Mouse (Mus musculus) right cerebral cortex, postnatal 10 days (tissue): ENCODE measurements around the gene Tmprss9.

Experiments used
- DNase-seq, 2 experiments: peaks; one replicate each; pipeline ENCODE4 v3.0.0; 2021; ENCODE audit warnings: low spot score in 2 of 2

Gene Tmprss9

DNA sequence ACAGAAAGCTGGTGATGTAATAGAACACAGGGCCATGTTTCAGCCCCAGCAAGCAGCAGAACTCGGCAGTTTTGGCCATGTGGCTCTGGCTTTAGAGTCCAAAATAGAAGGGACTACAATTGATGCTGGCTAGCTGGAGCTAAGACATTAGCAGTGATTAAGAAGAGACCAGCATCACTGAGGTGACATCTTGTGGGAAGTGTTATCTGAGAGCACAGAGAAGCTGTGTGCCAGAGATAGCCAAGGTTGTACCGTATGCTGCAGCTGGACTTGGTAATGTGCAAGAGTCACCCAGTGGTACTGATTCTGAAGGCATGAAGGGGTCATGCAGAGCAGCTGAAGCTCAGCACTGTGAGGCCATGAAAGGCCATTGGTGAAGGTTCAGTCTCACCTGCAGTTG is 43.6 kb downstream of the Tmprss9 start:
- no peak for DNase-seq

DNA sequence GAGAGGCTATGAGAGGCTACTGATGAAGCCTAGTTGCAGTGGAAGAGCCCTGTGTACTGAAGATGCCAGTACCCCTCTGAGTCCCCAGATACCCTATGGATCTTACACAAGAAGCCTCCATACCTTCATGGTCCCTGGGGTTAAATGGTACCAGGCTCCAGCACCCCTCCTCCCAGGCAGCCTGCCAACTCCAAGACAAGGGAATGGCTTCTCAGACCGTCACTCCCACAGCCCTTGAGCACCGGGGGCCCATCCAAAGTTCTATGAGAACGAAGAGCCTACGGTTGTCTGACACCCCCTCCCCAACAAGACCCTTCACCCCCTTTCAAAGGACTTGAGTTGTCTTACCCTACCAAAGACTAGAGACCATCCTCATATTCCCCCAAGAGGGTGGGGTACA is 44.1 kb downstream of the Tmprss9 start:
- DNase-seq, result no peak

DNA sequence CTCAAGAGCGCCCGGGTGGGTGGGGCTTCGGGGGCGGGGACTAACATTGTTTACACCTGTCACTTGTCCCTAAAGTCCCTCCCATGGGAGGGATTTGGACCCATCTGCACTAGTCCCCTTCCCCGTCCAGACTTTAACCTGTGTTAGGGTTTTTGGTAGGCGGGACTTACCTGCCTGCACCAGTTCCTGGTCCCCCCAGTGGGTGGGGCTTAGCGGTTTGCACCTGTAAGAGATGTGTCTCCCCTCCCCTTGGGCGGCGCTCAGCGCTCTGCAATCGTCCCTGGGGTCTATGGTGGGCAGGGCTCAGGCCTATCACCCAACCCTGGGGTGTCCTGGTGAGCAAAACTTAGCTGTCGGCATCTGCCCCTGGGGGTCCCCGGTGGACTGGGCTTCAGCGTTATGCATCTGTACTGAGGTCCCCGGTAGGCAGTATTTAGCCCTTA is 45.7 kb downstream of the Tmprss9 start:
- no peak for DNase-seq

DNA sequence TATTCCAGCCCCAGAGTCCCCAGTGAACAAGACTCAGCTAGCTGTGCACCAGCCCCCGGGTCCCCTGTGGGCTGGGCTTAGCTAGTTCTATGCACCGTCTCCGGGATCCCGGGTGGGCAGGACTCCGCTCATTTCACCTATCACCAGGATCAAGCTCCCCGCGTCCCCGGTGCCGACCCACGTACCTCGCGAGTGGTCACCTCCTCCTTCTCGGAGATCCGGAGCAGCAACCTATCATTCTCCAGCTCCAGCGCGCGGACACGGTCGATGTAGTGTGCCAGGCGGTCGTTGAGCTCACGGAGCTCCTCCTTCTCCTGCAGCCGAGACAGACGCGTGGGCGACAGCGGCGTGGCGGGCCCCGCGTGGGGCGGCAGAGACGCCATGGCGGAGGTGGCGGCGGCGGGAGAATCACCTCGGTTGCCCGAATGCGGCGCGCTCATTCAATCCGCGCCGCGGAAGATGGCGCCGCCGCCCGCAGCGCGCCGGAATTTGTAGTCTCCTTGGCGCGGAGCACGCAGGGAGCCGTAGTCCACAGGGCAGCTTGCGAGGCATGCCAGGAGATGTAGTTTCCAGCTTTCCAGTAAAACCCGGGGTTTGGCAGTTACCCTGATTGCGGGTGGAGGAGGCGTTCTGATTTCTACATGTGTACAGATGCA is 46.3 kb downstream of the Tmprss9 start, which contains the start of gene Lmnb2:
Lmnb2 (minus strand) TSS at position 467 of the 656 bp plus-strand sequence.
- peak; percentile 91 to 92 for DNase-seq

DNA sequence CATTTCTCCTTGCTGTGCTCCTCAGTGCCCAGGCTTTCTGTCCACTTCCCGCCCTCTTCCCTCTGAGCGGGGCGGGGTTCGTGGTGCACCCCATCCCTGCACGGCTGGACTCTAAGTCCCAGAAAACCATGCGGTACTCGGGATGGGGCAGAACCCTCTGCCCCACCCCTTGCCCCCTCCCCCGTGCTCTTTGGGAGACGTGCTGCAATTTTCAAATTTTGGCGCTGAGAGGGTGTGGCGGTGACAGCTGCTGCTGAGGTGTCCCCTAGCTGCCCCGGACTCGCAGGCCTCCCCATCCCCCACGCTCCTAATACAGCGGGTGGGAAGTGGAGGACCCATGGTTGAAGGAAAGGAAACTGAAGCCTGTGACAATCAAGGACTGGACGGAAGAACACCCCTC is 50.3 kb downstream of the Tmprss9 start:
- no peak for DNase-seq

DNA sequence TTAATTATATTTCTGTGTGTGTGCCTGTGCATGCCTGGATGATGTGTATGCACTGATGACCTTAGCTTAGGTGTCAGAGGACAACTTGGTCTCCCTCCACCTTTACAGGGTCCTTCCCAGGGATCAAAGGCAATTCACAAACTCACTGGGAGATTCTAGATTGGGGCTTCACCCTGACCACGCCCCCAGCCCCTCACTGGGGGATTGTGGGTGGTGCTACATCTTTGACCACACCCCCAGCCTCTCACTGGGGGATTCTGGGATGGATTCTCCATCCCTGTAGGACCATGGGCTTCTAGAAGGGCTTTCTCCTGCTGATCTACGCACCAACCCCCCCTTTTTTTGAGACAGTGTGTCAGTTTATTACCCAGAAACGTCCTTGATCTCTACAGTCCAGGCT is 53.8 kb downstream of the Tmprss9 start:
- no peak for DNase-seq

DNA sequence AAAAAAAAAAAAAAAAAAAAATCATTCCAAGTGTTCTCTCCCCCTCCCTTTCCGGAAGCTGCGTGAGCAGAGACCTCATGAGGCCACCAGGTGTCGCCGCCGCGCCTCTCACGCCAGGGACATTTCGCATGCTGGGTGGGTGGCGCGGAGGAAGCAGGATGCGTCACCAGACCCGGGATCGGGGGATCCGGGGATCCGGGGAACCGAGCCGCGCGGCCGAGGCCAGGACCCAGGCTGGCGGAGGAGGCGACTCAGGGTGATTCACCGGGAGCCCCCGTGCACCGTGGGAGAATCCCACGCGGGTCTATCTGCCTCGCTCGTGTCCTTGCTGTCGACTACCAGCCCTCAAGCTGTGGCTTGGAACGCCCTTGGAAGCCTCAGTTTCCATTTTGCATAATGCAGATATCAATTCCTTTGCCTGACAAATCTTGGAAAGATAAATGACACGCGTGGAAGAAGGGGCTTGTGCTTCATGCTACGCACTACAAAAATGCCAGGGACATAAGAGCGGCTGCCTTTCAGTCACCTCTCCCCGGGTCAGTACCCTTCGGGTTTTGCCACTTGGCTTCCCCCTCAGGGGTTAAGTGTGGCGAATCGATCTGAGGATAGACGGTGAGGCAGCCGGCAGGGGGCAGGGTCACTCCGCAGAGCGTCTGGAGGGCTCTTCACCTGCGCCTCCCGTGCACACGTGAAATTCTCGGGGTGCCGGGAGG is 57.1 kb downstream of the Tmprss9 start:
- DNase-seq, result peak; percentile 95 to 96

DNA sequence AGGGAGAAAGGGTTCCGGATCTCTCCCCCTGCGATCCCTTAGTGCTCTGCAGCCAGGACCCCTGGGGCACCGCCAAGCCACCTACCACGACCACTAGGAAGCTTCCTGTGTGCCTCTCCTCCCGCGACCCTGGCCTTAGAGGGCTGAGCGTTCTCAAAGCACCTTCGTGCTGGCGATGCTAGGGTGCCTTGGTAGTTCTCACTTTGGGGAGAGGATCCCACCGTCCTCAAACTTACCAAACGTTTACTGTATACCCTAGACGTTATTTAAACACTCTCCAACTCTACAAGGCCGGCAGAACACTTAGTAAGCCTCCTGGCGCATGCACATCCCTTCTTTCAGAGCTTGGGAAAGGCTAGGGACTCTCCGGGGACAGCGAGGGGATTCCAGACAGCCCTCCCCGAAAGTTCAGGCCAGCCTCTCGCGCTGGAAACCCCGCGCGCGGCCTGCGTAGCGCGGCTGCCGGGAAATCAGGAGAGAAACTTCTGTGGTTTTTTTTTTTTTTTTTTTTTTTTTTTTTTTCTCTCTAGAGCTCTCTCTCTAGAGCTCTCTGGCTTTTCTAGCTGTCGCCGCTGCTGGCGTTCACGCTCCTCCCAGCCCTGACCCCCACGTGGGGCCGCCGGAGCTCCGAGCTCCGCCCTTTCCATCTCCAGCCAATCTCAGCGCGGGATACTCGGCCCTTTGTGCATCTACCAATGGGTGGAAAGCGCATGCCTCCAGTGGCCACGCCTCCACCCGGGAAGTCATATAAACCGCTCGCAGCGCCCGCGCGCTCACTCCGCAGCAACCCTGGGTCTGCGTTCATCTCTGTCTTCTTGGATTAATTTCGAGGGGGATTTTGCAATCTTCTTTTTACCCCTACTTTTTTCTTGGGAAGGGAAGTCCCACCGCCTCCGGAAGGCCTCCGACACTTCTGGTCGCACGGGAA is 57.9 kb downstream of the Tmprss9 start, which contains the start of gene Gadd45b:
Gadd45b (plus strand) TSS at position 775 of the 928 bp plus-strand sequence.
- DNase-seq, result peak; percentile 99 to 100

DNA sequence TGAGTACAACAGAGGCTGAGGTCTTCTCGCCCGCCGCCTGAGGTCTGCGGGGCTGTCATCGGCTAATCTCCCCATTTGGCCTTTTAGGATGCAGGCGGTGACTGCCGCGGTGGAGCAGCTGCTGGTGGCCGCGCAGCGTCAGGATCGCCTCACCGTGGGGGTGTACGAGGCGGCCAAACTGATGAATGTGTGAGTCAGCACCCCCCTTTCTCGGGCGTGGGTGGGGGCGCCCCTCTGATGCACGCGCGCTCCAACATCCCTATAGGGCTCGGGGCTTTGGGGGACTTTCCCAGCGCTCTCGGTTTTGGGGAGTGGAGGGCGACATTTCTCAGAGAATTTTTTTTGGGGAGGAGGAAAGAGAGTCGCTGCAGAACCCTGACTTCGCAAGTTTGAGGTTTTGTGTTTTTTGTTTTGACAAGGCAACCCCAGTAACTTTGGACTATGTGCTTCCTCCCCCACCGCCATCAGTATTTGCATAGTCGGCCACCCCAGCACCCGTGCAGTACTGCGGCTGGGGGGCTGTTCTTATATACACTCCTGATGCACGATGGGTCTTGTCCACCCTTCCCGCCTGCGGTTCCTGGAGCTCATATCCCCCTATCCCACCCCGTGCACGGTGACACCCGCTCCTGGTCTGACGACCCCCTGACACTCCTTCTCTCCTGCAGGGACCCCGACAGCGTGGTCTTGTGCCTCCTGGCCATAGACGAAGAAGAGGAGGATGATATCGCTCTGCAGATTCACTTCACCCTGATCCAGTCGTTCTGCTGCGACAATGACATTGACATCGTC is 58.9 kb downstream of the Tmprss9 start:
- no peak for DNase-seq

DNA sequence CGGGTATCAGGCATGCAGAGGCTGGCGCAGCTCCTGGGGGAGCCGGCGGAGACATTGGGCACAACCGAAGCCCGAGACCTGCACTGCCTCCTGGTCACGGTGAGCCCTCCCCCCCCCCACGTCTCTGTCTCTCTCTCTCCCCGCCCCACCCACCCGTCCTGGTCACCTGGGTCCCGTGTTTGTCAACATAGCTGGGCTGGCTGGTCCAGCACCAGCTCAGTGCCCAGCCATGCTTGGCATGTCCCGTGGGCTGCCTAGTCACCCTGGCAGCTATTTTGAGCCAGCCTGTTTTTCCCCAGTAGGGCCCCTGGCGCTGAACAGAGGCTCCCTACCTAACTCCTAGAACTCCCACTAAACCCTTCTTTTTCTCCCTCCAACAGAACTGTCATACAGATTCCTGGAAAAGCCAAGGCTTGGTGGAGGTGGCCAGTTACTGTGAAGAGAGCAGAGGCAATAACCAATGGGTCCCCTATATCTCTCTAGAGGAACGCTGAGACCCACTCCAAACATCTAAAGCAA is 59.6 kb downstream of the Tmprss9 start:
- DNase-seq, result no peak

DNA sequence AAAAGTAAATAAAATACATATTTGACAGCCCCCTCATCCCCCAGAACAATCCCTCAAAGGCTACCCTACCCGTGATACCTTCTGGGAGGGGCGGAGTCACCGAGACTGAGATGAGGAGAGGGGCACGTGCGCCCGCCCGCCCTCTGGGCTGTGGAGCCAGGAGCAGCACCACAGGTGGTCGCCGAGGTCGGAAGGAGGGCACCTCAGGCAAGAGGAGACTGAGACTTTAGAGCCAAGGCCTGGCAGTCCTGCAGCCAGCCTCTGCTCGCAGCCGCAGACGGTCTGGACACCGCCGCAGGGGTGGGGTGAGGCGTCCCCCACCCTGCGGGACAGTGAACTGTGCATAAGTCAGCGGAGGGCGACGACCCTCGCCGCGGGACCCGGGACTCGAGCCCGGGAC is 60.0 kb downstream of the Tmprss9 start:
- DNase-seq, result no peak

DNA sequence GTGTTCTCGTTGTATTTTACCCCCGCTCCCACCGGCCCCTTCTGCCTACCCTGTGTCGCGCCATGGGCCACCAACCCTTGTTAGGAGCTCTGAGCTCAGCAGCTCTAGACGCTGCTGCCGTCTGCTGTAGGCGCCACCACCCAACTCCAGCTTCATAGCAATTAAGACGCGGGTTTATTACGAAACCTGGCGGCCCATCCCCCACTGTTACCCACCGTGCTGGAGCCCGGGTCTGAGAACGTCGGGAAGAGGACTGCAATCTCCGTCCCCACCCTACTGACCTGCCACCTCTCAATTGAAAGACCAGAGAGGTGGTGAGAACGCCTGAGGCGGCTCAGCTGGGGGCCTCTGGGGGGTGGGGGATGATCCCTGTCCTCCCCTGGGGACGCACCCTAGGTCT is 60.6 kb downstream of the Tmprss9 start:
- peak in 1 of 2 experiments; percentile 70 for DNase-seq

DNA sequence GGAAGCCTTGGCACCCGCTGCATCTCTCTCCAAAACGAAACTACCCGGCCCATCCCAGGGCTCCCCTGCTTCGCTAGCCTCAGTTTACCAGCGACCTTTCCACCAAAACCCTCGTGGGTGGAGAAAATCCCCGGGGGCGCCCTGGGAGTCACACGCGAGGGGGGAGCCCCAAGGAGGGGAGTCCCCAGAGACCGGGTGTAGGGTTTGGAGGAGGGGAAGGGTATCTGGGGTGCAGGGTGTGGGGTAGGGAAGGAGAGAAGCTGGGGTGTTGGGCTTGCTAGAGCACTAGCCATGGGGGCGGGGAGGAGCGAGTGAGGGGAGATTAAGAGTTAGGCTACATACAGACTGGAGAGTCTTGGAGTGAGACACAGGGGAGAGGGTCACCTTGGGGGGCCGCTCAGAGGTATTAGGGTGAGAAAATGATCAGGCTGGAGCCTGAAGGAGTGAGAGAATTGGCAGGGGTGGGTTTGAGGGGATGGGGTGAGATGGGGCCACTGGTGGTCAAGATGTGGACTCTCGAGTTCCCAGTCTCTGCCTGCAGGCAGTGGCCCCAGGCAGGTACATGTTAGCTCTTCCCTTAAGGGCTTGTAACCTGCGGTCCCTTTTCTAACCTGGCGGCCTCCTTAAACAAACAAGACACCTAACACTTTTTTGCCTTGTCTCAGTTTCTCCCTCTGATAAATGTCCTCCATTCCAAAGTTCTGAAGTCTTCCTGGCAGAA is 61.2 kb downstream of the Tmprss9 start:
- DNase-seq, result no peak

DNA sequence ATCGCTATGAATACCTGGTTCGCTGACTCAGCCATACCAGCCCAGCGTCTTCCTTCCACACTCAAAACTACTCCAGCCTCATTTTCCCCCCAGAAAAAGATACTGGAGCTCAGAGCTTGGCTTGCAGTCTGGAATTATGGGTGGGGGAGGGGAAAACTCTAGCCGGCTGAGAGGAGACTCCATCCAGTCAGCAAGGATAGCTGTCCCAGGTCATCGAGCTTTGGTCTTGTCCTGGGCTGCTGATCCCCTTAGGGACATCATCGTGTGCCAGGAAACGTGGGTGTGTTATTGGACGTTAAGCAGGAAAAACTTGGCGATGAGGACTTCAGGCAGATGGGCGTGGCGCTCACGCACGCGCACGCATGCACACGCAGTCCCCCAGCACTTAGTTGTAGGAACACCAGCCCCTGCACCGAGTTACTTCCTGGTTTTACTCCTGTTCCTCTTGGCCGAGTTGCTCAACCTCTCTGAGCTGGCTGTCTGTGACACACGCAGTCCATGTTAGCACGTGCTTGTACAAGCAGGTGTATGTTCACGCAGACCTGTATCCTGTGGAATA is 61.9 kb downstream of the Tmprss9 start:
- DNase-seq, result no peak

DNA sequence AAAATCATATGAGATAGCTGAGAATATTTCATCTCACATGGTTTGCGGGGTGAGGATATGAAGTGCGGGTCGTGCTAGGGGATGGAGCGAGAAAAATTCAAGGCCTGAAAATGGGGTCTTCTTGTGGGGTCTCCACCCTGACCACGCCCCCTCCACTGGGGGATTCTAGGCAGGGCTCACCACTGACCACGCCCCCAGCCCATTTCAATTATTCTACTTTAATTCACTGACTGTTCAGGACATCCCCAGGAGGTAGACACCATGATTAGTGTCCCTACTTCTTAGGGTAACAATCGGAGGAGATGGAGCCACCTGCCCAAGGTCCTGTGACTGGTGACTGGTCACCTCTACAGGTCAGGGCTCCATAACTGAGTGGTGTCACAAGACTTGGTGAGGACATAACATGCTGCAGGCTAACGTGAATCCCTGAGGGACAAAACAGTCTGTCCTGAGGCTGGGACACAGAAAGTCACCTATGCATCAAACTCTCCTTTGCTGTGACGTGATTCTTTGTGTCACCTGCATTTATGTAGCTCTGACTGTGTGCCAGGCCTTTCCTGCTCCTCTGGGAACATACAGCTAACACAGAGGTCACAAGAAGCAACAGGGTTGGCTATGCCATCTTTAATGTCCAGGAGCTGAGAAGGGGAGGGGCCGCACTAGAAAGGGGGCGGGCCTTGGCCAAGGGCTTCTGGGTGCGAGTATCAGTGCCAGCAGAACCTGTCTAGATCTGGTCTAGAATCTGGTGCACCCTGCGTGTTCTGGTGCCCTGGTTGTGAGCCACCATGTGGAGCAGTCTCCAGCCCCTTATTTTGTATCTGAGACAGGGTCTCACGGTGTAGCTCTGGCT is 62.7 kb downstream of the Tmprss9 start:
- DNase-seq, result no peak

DNA sequence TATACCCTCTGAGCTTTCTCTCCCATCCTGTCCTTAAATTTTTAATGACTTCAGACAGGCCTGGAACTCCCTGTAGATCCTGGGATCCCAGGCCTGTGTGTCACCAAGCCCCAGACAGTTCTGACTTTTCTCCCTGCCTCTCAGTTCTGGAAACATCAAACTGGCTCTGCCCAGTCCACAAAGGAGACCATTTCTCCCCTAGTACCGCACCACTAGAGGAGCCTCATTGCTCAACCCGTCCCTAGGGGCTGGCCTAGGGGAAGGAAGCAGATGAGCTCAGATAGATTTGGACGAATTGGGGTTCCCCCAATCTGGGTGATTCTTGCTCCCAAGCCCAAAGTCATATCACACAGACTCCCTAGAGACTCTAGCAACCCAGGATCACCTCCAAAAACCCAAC is 63.6 kb downstream of the Tmprss9 start:
- no peak for DNase-seq

DNA sequence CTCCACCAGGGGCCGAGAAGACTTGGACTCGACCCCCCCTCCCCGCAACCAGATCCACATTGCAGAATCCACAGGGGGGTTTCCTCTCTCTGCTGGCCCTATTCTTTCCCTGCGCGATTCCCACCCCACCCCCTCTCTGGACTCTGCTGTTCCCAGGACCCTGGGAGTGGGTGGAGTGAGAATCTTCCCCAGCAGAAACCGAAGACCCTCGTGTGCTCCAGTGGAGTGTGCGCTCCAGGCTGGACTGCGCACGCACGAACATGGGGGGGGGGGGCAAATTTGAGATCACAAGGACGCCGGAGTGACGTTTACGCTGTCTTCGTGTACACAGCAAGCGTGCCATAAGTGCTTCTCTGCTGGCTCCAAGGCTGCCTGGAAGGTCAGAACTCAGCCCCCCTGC is 64.0 kb downstream of the Tmprss9 start:
- DNase-seq, result no peak

DNA sequence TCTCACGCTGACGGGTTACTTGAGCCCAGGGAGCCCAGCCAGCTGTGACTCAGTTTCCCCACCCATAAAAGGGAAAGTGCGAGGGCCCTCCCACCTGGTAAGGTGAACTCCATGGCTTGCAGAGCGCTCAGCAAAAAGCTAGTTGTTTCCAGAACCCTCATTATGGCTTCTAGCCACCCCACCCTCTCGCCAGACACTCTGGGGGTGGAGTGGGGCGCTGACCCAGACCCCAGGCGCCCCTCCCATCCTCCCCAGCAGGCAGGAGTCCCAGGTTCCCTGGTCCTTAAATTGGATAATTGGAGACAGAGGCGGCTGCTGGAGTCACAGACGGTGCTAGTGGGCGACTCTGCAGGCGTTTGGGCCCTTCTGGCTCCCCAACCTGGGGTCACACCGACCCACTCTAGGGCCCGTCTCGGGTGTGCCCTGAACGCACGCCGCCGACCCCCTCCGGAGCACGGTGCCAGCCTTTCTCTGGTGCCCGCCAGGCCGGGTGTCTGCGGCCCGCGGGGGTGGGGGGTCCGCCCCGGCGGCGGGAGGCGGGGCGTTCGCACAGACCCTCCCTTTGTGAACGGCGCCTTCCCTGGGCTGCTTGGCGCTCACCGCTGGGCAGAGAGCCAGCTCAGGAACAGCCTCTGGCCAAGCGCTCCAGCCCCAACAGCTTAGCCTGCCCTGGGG is 64.6 kb downstream of the Tmprss9 start:
- peak; percentile 82 to 85 for DNase-seq

DNA sequence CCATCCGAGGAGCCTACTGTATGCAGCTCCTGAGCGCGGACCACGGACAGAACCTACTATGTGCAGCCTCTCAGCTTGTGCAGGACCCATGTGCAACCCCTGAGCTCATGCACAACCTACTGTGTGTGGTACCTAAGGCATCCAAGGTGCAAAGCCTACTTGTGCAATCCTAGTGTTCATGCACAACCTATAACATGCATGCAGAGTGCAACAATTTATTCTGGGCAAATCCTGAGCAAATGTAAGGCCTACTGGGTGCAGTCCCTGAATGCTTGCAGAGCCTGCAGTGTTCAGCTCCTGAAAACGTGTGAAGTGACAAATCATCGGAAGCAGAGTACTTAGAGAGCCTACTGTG is 65.1 kb downstream of the Tmprss9 start:
- DNase-seq, result no peak
